ENCODE assay signal across 13 mouse cellular contexts in the genomic region with DNA sequence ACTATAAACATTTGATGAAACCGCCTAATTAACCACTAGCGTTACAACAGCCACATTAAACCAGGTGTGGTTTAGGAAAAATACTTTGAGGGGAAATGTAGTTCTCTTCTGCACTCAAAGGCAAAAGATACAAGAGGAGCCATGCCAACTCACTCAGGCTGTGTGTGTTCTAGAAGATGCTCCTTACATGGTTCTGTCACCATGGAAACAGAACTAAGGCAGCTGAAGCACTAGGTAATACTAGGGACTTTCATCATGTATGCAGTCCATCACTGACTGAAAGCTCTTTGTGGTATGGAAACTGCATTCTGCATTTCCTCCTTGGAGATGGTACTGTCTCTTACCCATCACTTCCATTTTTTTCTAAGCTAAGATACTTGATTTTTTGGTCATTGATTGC.
"Had no signal": no experiment of that assay in that cellular context is flagged by ENCODE, and none has a peak within 500 bp of the region (broad histone marks: within the 10 kb centered on the region; RNA-seq: fewer than 3 reads in every experiment).

No protein-coding gene starts in this region.

- DNase-seq: kidney, adult 18-20 months; kidney, postnatal 10 days; kidney, postnatal 4 days; lung, adult 2 months; lung, postnatal 36 days; spleen, adult 18-20 months; thymus, adult 18-20 months; thymus, postnatal 14 days had no signal

- ATAC-seq: lung, postnatal 0 days had no signal

- H3K36me3 ChIP-seq: limb, embryonic 10.5 days; liver, embryonic 15.5 days; neural tube, embryonic 12.5 days had no signal

- H3K9me3 ChIP-seq: limb, embryonic 10.5 days; liver, embryonic 15.5 days; neural tube, embryonic 12.5 days had no signal

- H3K4me1 ChIP-seq: liver, embryonic 15.5 days had no signal

- H3K9ac ChIP-seq: liver, embryonic 15.5 days; neural tube, embryonic 12.5 days had no signal

- H3K27ac ChIP-seq: limb, embryonic 10.5 days; liver, embryonic 15.5 days; neural tube, embryonic 12.5 days had no signal

- H3K4me2 ChIP-seq: liver, embryonic 11.5 days; liver, embryonic 15.5 days; neural tube, embryonic 12.5 days had no signal

- H3K27me3 ChIP-seq: liver, embryonic 15.5 days; neural tube, embryonic 12.5 days had no signal

- H3K4me3 ChIP-seq: limb, embryonic 10.5 days; liver, embryonic 15.5 days; neural tube, embryonic 12.5 days had no signal
